Mouse (Mus musculus): ENCODE measurements around the gene Iqsec2.

Iqsec2 gene

DNA sequence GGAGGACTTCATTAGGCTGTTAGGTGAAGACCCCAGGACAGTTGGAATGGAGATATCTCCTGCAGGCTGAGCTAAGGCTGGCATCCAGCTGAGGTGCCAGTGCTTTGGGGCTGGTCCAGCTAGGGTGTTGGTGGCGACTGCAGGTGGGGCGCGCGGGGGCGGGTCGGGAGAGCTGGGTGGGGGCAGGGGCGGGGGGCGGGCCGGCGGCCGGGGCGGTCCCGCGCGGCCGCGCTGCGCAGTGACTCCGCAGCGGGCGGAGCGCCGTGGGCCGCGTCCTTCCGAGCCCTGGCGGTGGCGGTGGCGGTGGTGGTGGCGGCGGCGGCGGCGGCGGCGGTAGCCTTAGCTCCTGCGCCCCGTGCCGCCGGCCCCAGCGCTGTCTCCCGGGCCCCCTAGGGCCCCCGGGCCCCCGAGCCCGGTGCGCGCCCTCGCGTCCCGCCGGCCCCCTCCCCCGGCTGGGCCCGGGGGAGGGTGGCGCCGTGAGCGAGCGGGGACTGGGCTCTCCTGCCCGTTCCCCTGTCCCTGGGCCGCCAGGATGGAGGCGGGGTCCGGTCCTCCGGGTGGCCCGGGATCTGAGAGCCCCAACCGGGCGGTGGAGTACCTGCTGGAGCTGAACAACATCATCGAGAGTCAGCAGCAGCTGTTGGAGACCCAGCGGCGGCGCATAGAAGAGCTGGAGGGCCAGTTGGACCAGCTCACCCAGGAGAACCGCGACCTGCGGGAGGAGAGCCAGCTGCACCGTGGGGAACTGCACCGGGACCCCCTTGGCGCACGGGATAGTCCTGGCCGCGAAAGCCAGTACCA, at the start of gene Iqsec2:
Iqsec2 (plus strand) TSS at position 328 of the 801 bp plus-strand sequence.
- no peak for DNase-seq (ENCODE audit: low spot score)

DNA sequence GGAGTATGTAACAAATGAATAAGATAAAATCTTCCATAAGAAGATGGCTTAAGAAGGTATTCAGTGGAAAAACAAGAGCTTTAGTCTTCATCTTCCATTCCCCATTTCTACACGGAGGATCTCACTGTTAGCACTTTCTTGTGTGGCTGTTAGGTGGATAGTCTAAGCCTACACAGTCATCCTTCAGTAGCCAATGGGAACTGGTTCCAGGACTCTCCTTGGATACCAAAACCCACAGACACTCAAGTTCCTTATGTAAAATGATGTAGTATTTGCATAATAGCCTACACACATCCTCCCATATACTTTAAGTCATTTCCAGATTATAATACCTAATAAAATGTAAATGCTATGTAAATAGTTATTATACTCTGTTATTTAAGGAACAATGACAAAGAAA, 46.5 kb upstream of the Iqsec2 start:
- DNase-seq (ENCODE audit: low spot score) = no peak

DNA sequence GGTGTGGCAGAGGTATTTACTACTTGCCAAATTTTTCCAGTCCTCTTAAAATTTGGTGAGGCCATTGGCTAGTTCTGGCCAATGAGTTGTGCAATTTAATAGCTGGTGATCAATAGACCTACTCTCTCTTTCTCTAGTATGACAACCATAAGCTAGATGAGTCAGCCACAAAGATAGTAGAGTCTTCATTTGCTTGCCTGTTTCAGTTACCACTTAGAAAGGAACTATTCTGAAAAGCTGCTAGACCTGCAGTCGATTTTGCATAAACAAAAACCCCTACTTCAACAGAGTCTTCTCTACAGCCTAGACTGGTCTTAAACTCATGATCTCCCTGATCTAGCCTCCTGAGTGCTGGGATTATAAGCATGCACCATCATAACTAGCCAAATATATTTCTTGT, 22.4 kb upstream of the Iqsec2 start:
- DNase-seq (ENCODE audit: low spot score) = no peak

DNA sequence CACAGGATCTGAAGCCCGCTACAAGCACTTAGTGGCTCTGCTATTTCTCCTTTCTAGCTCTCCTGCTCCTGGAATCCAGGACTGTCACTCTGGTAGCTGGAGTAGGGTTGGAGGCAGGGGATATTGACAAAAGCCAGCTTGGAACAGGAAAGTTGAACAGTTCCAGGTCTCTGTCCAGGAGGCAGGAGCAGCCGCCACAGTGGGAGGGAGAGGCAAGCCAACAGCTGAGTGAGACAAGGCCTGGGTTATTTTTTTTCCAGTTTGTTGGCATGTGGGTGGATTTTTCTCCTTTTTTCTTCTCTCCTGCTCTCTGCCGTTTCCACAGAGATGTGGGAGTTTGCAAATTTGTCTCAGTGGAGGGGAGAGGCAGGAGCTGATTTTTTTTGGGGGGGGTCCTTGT, 13.3 kb upstream of the Iqsec2 start:
- DNase-seq (ENCODE audit: low spot score) = no peak

DNA sequence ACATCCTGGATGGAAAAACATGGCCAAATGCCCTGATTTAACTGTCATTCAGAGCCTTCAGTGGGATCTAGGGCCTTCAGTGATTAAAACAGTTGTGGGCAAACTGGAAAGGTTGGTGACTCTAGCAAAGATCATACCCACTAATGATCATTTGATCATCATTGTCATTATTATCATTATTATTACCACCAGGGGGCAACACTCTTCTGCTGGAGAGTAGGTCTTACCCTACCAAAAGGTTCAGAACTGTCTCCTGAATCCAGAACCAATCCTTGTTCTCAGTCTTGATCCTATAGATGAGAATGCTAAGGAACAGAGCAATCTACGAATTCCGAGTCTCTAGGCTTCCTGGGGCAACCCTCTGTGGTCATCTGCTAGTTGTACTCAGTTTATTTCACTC, 12.0 kb upstream of the Iqsec2 start:
- DNase-seq (ENCODE audit: low spot score) = no peak

DNA sequence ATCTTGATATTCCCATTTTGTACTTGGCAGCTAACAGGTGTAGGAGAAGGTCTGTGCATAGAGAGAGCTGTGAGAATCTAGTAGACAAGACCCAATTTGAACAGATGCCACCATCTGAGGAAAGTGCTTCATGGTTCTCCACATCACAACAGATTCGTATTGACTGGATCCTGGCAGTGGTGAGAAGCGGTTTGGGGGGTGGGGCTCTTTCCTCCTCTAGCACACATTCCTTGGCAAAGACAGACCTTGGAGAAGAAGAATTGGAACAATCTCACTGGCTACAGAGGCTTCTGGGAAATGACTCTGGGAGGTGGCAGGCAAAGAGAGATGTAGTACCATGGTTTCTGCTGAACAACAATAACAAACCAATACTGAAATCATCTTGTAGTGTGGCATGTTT, 8.9 kb upstream of the Iqsec2 start:
- DNase-seq (ENCODE audit: low spot score) = no peak

DNA sequence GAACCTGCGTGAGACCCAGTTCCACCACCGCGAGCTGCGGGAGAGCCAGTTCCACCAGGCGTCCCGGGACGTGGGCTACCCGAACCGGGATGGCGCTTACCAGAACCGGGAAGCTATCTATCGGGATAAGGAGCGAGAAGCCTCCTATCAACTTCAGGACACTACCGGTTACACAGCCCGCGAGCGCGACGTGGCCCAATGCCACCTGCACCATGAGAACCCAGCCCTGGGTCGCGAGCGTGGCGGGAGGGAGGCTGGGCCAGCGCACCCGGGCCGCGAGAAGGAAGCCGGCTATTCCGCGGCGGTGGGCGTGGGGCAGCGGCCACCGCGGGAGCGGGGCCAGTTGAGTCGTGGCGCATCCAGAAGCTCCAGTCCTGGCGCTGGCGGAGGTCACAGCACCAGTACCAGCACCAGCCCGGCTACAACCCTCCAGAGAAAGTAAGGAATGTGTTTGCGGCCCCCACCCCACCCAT, 710 bp downstream of the Iqsec2 start:
- no peak for DNase-seq (ENCODE audit: low spot score)

DNA sequence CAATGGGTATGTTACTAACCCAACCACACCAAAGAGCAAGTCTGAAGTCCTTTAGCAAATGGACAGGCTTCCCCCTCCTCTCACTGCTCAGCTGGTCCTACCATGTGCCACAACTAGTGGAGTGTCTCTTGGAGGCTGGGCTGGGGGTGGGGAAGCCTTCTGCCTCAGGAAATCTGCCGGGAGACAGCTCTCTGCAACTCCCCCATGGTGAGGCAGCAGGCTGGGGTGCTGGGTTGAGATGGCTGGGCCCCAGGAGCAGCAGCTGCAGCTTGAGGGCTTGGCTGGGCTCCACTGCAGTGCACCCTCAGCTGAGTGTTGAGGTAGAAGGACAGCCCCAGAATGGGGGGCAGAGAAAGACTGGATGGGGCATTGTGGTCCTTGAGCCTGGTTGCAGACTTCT, 2.1 kb downstream of the Iqsec2 start:
- DNase-seq (ENCODE audit: low spot score) = no peak

DNA sequence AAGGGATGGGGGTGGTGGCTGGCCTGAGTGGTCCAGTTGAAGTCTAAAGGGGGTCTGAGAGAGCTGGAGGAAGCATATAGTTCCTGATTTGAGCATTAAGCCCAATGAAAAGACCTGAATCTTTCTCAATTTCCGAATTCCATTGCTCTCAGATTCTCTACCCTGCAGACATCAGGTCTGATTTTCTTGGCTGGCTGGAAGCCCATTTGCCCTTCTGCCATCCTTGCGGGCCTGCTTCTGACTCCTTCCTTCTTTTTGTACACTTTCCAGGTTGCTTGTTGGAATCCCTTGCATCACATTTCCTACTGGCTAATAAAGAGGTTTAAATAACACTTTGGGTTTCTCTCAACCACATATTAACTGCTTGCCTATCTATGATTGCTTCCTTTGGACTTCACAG, 2.6 kb downstream of the Iqsec2 start:
- no peak for DNase-seq (ENCODE audit: low spot score)

DNA sequence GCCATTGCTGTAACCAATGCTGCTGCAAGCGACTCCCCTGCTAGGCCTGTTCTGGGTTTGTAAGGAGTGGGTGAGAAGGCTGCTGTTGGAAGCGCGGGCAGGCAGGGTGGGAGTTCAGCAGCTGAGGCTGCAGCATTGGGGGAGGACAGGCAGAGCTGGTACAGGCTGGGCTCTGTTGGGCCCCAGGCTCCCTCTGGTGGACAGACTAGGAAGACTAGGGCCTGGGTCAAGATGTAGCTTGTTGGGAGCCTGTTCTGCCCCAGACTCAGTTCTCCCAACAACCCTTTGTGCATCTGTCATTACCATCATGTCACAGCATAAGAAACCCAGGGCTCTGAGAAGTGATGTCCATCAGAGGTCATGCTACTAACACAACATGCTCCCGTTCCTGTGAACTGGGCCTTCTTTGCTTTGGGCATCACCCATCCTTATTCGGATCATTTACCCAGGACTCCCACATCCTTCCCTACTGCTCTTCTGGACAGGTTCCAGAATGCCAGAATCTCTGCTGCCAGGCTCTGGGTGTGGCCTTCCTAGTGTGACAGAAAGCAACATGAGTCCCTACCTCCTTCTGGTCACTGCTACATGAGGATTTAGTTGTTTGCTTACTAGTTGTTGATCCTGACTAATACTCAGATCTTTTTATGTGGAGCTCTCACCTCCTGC, 3.5 kb downstream of the Iqsec2 start:
- DNase-seq (ENCODE audit: low spot score) = no peak

DNA sequence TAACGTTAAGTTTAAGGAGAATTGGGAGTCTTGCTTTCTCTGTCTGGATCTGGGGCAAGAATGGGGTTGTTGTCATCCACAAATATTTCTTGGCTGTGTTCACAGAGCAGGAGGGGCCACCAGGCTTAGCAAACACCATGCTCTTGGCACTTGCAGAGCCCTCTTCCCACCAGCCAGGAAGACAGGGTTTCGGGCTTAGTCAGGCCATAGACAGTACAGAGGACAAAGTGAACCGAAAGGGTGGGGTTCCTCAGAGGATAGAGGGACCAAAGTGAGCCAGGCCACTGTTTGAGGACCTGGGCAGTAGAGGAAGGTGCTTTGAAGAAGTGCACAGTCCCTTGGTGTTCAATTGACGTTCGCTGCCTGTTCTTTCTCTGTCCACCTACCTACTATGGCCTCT, 4.6 kb downstream of the Iqsec2 start:
- DNase-seq (ENCODE audit: low spot score) = no peak

DNA sequence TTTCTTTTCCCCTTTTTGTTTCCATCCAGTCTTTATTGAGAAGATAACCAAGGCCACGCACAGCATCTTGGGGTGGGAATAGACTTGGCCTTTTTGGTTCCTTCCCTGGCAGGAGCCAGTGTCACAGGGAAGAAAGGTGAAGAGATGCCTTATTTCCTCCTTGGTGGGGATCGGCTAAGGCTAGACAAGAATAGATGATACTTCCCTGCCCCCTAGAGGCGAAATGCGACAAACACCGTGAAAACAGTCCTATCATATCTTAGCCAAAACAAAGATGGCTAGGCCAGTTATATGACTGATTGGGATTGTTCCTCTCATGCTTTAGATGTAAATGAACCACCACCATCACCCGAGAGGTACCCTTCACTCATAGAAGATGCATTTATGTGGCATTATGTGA, 7.6 kb downstream of the Iqsec2 start:
- no peak for DNase-seq (ENCODE audit: low spot score)

DNA sequence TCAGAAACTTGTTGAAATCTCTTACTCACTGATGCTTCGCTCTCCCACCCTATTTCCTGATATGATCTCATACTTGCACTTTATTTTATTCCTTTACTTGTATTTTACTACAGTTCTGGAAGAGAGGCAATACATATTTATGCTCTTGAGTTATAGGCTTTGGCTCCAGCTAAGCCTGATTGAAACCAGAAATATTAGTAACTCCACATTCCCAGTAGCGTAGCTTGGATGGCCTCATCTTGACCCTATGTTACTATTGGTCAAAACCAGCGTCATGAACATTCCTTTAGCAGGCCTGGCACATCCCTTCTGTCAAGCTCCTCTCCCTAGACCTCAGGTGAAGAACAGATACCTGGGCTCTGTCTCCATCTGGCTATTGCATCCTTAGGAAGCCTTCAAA, 14.2 kb downstream of the Iqsec2 start:
- no peak for DNase-seq (ENCODE audit: low spot score)

DNA sequence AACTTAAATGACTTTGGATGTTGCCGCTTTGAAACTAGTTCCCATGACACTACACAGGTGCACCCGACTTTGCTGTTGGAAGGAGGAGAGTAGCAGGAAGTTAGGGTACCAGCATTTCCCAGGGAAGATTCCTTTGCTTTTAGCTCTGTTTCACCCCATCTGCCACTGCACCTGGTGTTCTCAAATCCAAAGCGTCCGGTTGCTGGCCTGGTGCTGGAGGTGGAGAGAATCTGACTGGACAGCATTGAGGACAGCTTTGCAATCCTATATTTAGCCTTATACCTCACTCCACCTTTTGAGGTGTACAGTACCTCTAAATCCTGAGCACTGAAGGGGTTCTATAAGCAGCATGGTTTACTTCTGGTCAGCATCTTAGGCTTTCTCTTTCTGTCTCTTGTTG, 17.3 kb downstream of the Iqsec2 start:
- DNase-seq (ENCODE audit: low spot score) = no peak

DNA sequence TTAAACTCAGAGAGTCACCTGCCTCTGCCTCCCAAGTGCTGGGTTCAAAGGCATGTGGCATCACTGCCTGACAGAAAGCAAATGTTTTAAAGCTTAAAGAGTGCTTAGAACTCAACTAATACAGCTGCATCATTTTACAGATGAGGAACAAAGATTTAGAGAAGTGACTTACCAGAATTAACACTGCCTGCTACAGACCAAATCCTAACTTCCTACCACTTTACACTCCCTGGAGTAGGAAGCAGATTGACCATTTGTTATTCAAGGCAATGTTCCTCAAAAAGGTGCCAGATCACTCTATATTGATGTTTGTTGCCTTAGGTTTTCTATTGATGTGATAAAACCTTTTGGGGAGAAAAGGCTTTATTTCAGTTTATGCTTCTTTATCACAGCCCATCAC, 20.0 kb downstream of the Iqsec2 start:
- DNase-seq (ENCODE audit: low spot score) = no peak

DNA sequence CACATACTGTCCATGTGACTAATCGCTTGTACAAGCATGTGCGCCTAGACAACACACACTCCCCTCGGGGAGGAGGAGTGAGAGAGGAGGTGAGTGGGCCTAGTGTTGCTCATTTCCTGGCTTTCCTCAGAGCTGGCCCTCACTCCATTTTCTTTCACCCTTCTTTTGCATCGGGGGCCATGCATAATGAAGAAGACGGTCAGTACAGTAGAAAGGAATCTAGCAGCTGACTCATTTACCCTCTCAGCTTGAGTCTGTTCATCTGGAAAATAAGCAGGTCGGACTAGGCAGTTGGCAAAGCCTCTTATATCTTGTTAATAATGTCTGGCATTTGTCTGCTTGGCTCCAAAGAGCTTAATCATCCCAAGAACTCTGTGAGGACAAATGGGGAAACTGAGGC, 22.1 kb downstream of the Iqsec2 start:
- no peak for DNase-seq (ENCODE audit: low spot score)

DNA sequence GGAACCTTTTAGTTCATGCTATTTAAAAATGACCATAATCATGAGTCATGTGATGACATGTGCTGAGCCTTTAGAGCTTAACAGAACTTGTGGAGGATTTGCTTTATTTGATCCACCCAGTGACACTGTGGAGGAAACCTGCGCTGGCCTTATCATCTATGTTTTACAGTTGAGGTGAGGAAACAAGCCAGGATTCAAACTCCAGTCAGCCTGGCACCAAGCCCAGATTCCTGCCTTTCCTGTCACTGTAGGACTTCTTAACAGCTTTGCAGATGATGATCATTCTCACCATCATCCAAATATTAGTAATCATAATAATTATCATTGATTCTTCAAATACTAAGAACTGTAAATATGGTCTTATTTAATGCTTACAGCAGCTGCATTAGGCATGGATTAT, 24.5 kb downstream of the Iqsec2 start:
- DNase-seq (ENCODE audit: low spot score) = no peak

DNA sequence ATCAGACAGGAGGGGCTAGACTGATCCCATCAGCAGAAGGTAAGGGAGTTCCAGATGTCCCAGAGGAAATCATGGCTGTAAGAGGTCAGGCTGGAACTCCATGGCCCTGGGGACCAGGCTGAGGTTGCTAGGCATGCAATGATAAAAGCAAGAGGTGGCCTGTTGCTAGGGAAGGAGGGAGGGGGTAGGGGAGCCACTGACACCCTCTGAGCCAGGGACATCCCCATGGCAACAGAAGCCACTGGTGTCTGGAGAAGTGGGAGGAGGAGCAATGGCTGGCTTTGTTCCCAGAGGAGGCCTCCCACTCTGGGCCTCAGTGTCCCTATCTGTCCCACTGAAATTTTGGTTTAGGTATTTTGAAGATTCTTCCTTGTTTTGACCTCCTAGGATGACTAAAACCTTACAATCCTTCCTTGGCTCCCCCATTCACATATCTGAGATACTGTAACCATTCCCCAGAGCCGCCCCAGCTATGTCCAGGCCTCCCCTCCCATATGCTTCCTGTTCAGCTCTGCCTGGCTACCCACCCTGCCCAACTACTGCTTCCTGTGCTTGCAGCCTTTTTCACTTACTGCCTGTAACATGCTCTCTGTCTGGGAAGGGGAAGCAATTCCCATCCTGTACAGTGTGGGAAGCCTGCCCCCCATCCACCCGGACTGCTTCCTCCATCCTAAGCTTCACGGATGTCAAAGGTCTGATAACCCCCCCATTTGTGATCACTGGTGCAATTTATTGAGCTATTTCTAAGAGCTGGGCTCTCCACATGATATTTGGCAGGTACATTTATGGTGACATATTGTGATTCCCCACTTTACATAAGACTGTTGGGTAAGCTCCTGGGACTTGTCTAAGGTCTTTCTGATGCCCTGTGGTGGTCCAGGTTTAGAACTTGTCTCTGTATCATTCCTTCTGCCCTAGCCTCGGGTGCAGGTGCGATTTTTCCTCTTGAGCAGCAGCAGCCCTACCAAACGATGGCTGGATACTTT, 27.3 kb downstream of the Iqsec2 start:
- no peak for DNase-seq (ENCODE audit: low spot score)

DNA sequence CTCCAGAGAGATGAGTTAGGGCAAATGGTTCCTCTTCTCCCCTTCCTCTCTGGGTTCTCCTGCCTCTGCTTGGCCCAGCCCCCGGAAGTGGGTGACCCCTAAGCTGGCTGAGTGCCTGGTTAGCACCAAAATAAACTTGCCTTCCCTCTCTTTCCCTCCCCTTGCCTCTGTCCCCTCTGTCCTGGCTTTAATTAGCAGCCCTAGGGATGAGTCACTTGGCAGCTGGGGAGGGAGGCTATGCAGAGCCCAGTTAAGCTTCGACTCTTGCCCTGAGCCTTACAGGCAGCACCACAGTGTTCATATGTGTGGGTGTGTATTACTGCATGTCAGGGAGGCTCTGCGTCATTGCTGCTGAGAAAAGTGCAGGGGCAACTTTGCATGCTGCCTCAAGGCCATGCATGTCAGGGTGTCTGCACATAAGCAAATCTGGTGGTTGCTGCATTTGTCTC, 28.4 kb downstream of the Iqsec2 start:
- no peak for DNase-seq (ENCODE audit: low spot score)

DNA sequence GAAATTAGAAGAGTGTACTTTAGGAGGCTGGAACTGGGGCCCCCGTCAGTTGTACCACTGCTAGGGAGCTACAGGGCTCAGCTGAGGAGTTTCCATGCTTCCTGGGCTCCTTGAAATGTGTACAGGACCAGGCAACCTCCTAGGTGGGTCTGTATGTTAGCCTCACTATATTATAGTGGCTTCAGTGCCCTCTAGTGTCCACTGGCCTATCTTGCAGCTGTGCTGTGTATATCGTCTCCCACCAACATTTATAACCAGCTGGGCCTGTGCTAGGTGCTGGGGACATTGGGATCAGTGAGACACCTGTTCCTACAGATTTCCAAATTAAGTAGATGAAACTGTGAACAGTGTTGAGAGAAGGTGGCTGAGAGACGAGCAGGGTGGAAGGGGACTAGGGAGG, 31.2 kb downstream of the Iqsec2 start:
- no peak for DNase-seq (ENCODE audit: low spot score)

DNA sequence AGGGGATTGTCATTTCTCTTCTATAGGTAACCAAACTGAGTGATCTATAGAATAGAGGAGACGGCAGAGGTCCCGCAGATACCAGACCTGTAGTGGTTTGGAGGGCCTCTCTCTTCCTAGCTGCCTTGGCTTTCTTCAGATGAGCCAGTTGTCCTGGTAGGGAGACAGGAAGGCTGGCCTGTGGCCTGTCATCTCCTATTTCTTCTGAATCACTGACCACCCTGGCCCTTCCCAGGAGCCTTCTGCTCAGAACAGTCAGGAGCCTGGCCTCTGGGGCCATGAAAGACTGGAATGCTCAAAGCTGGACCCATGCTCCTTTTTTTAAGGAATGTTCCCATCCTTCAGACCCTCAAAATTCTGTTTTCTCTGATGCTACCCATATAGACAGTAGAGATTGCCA, 33.8 kb downstream of the Iqsec2 start:
- no peak for DNase-seq (ENCODE audit: low spot score)

DNA sequence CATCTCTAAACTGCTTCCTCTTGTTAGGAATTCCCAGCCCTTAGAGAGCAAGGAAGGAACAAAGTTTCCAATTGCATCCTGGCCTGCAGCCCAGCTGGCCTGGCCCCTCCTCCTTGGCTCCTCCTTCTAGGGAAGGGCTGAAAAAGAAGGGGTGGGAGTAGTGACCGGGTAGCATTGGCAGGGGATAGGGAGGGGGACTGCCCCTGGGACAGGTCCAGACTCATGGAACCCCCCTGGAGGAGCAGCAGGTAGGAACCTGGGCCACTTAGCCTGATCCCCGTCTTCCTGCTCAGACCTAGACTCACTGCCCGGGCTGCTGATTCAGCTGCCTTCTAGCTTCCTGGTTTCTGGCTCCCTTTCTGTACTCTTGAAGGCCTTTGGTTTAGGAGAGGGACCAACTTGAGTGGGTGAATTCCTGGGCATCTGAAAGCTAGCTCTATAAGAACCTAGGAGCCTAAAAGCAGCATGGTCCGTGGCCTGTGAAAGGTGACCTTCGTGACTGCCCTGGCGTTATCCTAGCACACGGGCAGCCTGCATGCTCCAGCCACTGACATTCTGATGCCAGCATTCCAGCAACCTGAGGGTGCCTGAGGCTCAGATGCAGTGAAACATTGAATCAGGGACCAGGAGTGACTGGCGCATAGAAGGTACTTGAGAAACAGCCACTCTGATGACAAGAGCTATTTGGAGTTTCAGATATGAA, 34.9 kb downstream of the Iqsec2 start:
- DNase-seq (ENCODE audit: low spot score) = no peak

Measured in layer of hippocampus, adult 9-10 months (tissue).